Mouse (Mus musculus): Measurements from ENCODE around the gene Atn1. TPM values are rescaled to one million over a fixed set of nuclear protein-coding genes. Genes with fewer than 3 reads are reported as not detected.
A peak's percentile ranks its signal among the peaks of the same experiment; 100 is the strongest.

Atn1 gene
- polyA plus RNA-seq, 1 experiment from 2014 or later, result 9.3 TPM

- 70% methylated on average over 15 of the region's 15 CpGs for whole genome bisulfite sequencing
- Histone ChIP-seq H3K4me2 (ENCODE audit: low read length) (no peak overlapping the region), H3K4me3 (ENCODE audit: control insufficient read depth in 1 of 2, insufficient read depth in 1 of 2, low read depth in 1 of 2, low read length in 2 of 2) (no peak overlapping the region), H3K27ac (replicated peaks in 1 of 2; ENCODE audit: control insufficient read depth in 1 of 2, insufficient read depth in 1 of 2, low read depth in 2 of 2, low read length in 2 of 2) (peak overlapping the region in 1 of 2 experiments; percentile 47; a peak in 2 of 4 replicates), H3K27me3 (ENCODE audit: control insufficient read depth, insufficient read depth, low read length) (no peaks in the 10 kb centered on the region), H3K9ac (ENCODE audit: low read length) (no peak overlapping the region), H3K4me1 (ENCODE audit: control insufficient read depth in 2 of 2, insufficient read depth in 2 of 2, low read length in 2 of 2) (peaks cover 12 to 20% of the 10 kb centered on the region in 2 experiments), H3K36me3 (ENCODE audit: control insufficient read depth, insufficient read depth, low read length) (peaks cover 6% of the 10 kb centered on the region; the same call in 1 of the 2 replicates), H3K9me3 (ENCODE audit: control insufficient read depth, low read length) (no peaks in the 10 kb centered on the region)
- no peak for ATAC-seq (ENCODE audit: insufficient number of reproducible peaks, insufficient read depth, low FRiP score, low read depth)
These were observed 62.9 kb downstream of the Atn1 start for GRCm38 (mm10) chr6:124693243-124693981.

MicroRNAs within 50 kb of the gene (microRNA counts, 519-probe panel; counts per million panel counts)
- 322 counts per million, percentile 70 among the panel's probes with 10 or more counts for microRNA mmu-miR-141
- microRNA mmu-miR-200c, result 322 counts per million, percentile 70 among the panel's probes with 10 or more counts

Small RNA genes lying within 50 kb of the gene (microRNA-seq; reads per million reads assigned to microRNA genes)
- 5.6 reads per million, percentile 15 among the genes with 10 or more reads in this experiment for gene Mir141
- 42.8 reads per million, percentile 41 among the genes with 10 or more reads in this experiment for gene Mir200c

Other genes starting within 250 kb of the Atn1 start
- 0.55 and 0.59 TPM in 2 replicates for gene C1ra, start 244.1 kb downstream of the Atn1 start, polyA plus RNA-seq (2014; fragmentation: Nextera tagmentation; extraction: Ambion mirVana)
- gene C1s1, start 214.2 kb downstream of the Atn1 start, polyA plus RNA-seq (2014; fragmentation: Nextera tagmentation; extraction: Ambion mirVana), result 0.07 and 0.26 TPM in 2 replicates
- not detected in 2 replicates for gene C1rb, start 186.2 kb downstream of the Atn1 start, polyA plus RNA-seq (2014; fragmentation: Nextera tagmentation; extraction: Ambion mirVana)
- not detected in 2 replicates for gene C1s2, start 120.4 kb downstream of the Atn1 start, polyA plus RNA-seq (2014; fragmentation: Nextera tagmentation; extraction: Ambion mirVana)
- gene Lpcat3, start 93.5 kb downstream of the Atn1 start, polyA plus RNA-seq (2014; fragmentation: Nextera tagmentation; extraction: Ambion mirVana), result 45.0 and 47.7 TPM in 2 replicates
- 114 and 117 TPM in 2 replicates for gene Emg1, start 44.3 kb downstream of the Atn1 start, polyA plus RNA-seq (2014; fragmentation: Nextera tagmentation; extraction: Ambion mirVana)
- 295 and 326 TPM in 2 replicates for gene Phb2, start 44.2 kb downstream of the Atn1 start, polyA plus RNA-seq (2014; fragmentation: Nextera tagmentation; extraction: Ambion mirVana)
- gene Ptpn6, start 17.8 kb downstream of the Atn1 start, polyA plus RNA-seq (2014; fragmentation: Nextera tagmentation; extraction: Ambion mirVana), result 4.9 and 8.6 TPM in 2 replicates
- gene Grcc10, start 15.2 kb downstream of the Atn1 start, polyA plus RNA-seq (2014; fragmentation: Nextera tagmentation; extraction: Ambion mirVana), result 449 and 503 TPM in 2 replicates
- not detected in 2 replicates for gene Gm45234, start 503 bp downstream of the Atn1 start, polyA plus RNA-seq (2014; fragmentation: Nextera tagmentation; extraction: Ambion mirVana)
- gene Eno2, start 13.1 kb upstream of the Atn1 start, polyA plus RNA-seq (2014; fragmentation: Nextera tagmentation; extraction: Ambion mirVana), result 4.2 TPM in 2 replicates
- not detected in 2 replicates for gene Lrrc23, start 23.2 kb upstream of the Atn1 start, polyA plus RNA-seq (2014; fragmentation: Nextera tagmentation; extraction: Ambion mirVana)
- 4.0 and 5.7 TPM in 2 replicates for gene Spsb2, start 52.1 kb upstream of the Atn1 start, polyA plus RNA-seq (2014; fragmentation: Nextera tagmentation; extraction: Ambion mirVana)
- 1,486 and 1,545 TPM in 2 replicates for gene Tpi1, start 57.8 kb upstream of the Atn1 start, polyA plus RNA-seq (2014; fragmentation: Nextera tagmentation; extraction: Ambion mirVana)
- gene Usp5, start 73.0 kb upstream of the Atn1 start, polyA plus RNA-seq (2014; fragmentation: Nextera tagmentation; extraction: Ambion mirVana), result 78.9 and 85.9 TPM in 2 replicates
- 126 and 139 TPM in 2 replicates for gene Cdca3, start 73.0 kb upstream of the Atn1 start, polyA plus RNA-seq (2014; fragmentation: Nextera tagmentation; extraction: Ambion mirVana)
- 6.7 and 7.5 TPM in 2 replicates for gene Gnb3, start 83.8 kb upstream of the Atn1 start, polyA plus RNA-seq (2014; fragmentation: Nextera tagmentation; extraction: Ambion mirVana)
- 18.7 and 20.5 TPM in 2 replicates for gene P3h3, start 101.2 kb upstream of the Atn1 start, polyA plus RNA-seq (2014; fragmentation: Nextera tagmentation; extraction: Ambion mirVana)
- 0.71 and 0.86 TPM in 2 replicates for gene Gpr162, start 107.5 kb upstream of the Atn1 start, polyA plus RNA-seq (2014; fragmentation: Nextera tagmentation; extraction: Ambion mirVana)
- 0.16 TPM in 1 of 2 replicates, not detected in the other for gene Cd4, start 131.7 kb upstream of the Atn1 start, polyA plus RNA-seq (2014; fragmentation: Nextera tagmentation; extraction: Ambion mirVana)
- gene Lag3, start 155.2 kb upstream of the Atn1 start, polyA plus RNA-seq (2014; fragmentation: Nextera tagmentation; extraction: Ambion mirVana), result 1.00 and 1.1 TPM in 2 replicates
- gene Ptms, start 163.6 kb upstream of the Atn1 start, polyA plus RNA-seq (2014; fragmentation: Nextera tagmentation; extraction: Ambion mirVana), result 238 and 251 TPM in 2 replicates
- gene Mlf2, start 174.9 kb upstream of the Atn1 start, polyA plus RNA-seq (2014; fragmentation: Nextera tagmentation; extraction: Ambion mirVana), result 364 and 365 TPM in 2 replicates
- 128 and 135 TPM in 2 replicates for gene Cops7a, start 209.0 kb upstream of the Atn1 start, polyA plus RNA-seq (2014; fragmentation: Nextera tagmentation; extraction: Ambion mirVana)
- gene Pianp, start 240.2 kb upstream of the Atn1 start, polyA plus RNA-seq (2014; fragmentation: Nextera tagmentation; extraction: Ambion mirVana), result 0.28 and 0.55 TPM in 2 replicates